Mouse (Mus musculus): ENCODE measurements around the gene Ets2. TPM values are rescaled to one million over a fixed set of nuclear protein-coding genes. Genes with fewer than 3 reads are reported as not detected.
"Not testable (repeated sequence)": the region's sequence is repeated elsewhere in the genome, so short reads cannot be mapped to it uniquely, and the experiment has no call there.

Ets2 gene
- polyA plus RNA-seq, 1 experiment, result 36.2 TPM

GRCm38 (mm10) chr16:95708211-95709004 lies 6.5 kb downstream of the Ets2 start:
- Histone ChIP-seq H3K4me1 (ENCODE audit: control insufficient read depth, insufficient read depth, low read length) (peaks cover 15% of the 10 kb centered on the region), H3K4me3 (ENCODE audit: insufficient read depth, low read length) (no peak overlapping the region), H3K27ac (ENCODE audit: insufficient read depth, low read length) (no peak overlapping the region)
- no peak for TF ChIP-seq POLR2A (IDR thresholded peaks at IDR 0.05; ENCODE audit: extremely low read depth, insufficient read depth, low read length)
- TF ChIP-seq CTCF (IDR thresholded peaks at IDR 0.05; ENCODE audit: extremely low read depth, insufficient read depth, low read length), result no peak

- Histone ChIP-seq H3K27ac (ENCODE audit: insufficient read depth, low read length) (no peak overlapping the region), H3K4me1 (ENCODE audit: control insufficient read depth, insufficient read depth, low read length) (peaks cover 12% of the 10 kb centered on the region), H3K4me3 (ENCODE audit: insufficient read depth, low read length) (no peak overlapping the region)
- TF ChIP-seq POLR2A (IDR thresholded peaks at IDR 0.05; ENCODE audit: extremely low read depth, insufficient read depth, low read length) (no peak), CTCF (IDR thresholded peaks at IDR 0.05; ENCODE audit: extremely low read depth, insufficient read depth, low read length) (no peak)
Observed at GRCm38 (mm10) chr16:95709175-95709574, 7.3 kb downstream of the Ets2 start.

GRCm38 (mm10) chr16:95710129-95710528 lies 8.3 kb downstream of the Ets2 start:
- Histone ChIP-seq H3K4me3 (ENCODE audit: insufficient read depth, low read length) (no peak overlapping the region), H3K27ac (ENCODE audit: insufficient read depth, low read length) (no peak overlapping the region), H3K4me1 (ENCODE audit: control insufficient read depth, insufficient read depth, low read length) (peaks cover 8% of the 10 kb centered on the region)
- TF ChIP-seq CTCF (IDR thresholded peaks at IDR 0.05; ENCODE audit: extremely low read depth, insufficient read depth, low read length), result no peak

- TF ChIP-seq POLR2A (IDR thresholded peaks at IDR 0.05; ENCODE audit: extremely low read depth, insufficient read depth, low read length) (no peak), CTCF (IDR thresholded peaks at IDR 0.05; ENCODE audit: extremely low read depth, insufficient read depth, low read length) (no peak)
- Histone ChIP-seq H3K4me1 (ENCODE audit: control insufficient read depth, insufficient read depth, low read length) (peaks cover 3% of the 10 kb centered on the region; the same call in 1 of the 2 replicates), H3K27ac (ENCODE audit: insufficient read depth, low read length) (no peak overlapping the region), H3K4me3 (ENCODE audit: insufficient read depth, low read length) (no peak overlapping the region)
Observed at GRCm38 (mm10) chr16:95712121-95712520, 10.2 kb downstream of the Ets2 start.

- not testable (repeated sequence) for H3K4me3 ChIP-seq (ENCODE audit: insufficient read depth, low read length); H3K27ac ChIP-seq (ENCODE audit: insufficient read depth, low read length); H3K4me1 ChIP-seq (ENCODE audit: control insufficient read depth, insufficient read depth, low read length)
Observed at GRCm38 (mm10) chr16:95713077-95713476, 11.2 kb downstream of the Ets2 start.

GRCm38 (mm10) chr16:95715026-95715425 lies 13.2 kb downstream of the Ets2 start:
- Histone ChIP-seq H3K27ac (ENCODE audit: insufficient read depth, low read length) (no peak overlapping the region), H3K4me3 (ENCODE audit: insufficient read depth, low read length) (no peak overlapping the region), H3K4me1 (ENCODE audit: control insufficient read depth, insufficient read depth, low read length) (no peaks in the 10 kb centered on the region)
- TF ChIP-seq POLR2A (IDR thresholded peaks at IDR 0.05; ENCODE audit: extremely low read depth, insufficient read depth, low read length) (no peak), CTCF (IDR thresholded peaks at IDR 0.05; ENCODE audit: extremely low read depth, insufficient read depth, low read length) (no peak)

GRCm38 (mm10) chr16:95716061-95716706 lies 14.3 kb downstream of the Ets2 start:
- TF ChIP-seq POLR2A (IDR thresholded peaks at IDR 0.05; ENCODE audit: extremely low read depth, insufficient read depth, low read length), result no peak
- H3K27ac ChIP-seq (ENCODE audit: insufficient read depth, low read length), result no peak overlapping the region

GRCm38 (mm10) chr16:95717631-95718030 lies 15.8 kb downstream of the Ets2 start:
- H3K4me1 ChIP-seq (ENCODE audit: control insufficient read depth, insufficient read depth, low read length), result no peaks in the 10 kb centered on the region; the same call in 1 of the 2 replicates
- no peak overlapping the region for H3K4me3 ChIP-seq (ENCODE audit: insufficient read depth, low read length)
- TF ChIP-seq POLR2A (IDR thresholded peaks at IDR 0.05; ENCODE audit: extremely low read depth, insufficient read depth, low read length) (no peak), CTCF (IDR thresholded peaks at IDR 0.05; ENCODE audit: extremely low read depth, insufficient read depth, low read length) (no peak)
- H3K27ac ChIP-seq (ENCODE audit: insufficient read depth, low read length), result no peak overlapping the region

More at GRCm38 (mm10) chr16:95716061-95716706, 14.3 kb downstream of the Ets2 start:
- H3K4me3 ChIP-seq (ENCODE audit: insufficient read depth, low read length), result no peak overlapping the region
- H3K4me1 ChIP-seq (ENCODE audit: control insufficient read depth, insufficient read depth, low read length), result no peaks in the 10 kb centered on the region; the same call in 1 of the 2 replicates

- Histone ChIP-seq H3K27ac (ENCODE audit: insufficient read depth, low read length) (no peak overlapping the region), H3K4me3 (ENCODE audit: insufficient read depth, low read length) (no peak overlapping the region), H3K4me1 (ENCODE audit: control insufficient read depth, insufficient read depth, low read length) (no peaks in the 10 kb centered on the region; the same call in 1 of the 2 replicates)
- TF ChIP-seq CTCF (IDR thresholded peaks at IDR 0.05; ENCODE audit: extremely low read depth, insufficient read depth, low read length), result no peak
- no peak for TF ChIP-seq POLR2A (IDR thresholded peaks at IDR 0.05; ENCODE audit: extremely low read depth, insufficient read depth, low read length)
Observed at GRCm38 (mm10) chr16:95718119-95718518, 16.2 kb downstream of the Ets2 start.

- Histone ChIP-seq H3K4me1 (ENCODE audit: control insufficient read depth, insufficient read depth, low read length) (no peaks in the 10 kb centered on the region; the same call in 1 of the 2 replicates), H3K27ac (ENCODE audit: insufficient read depth, low read length) (no peak overlapping the region), H3K4me3 (ENCODE audit: insufficient read depth, low read length) (no peak overlapping the region)
- TF ChIP-seq CTCF (IDR thresholded peaks at IDR 0.05; ENCODE audit: extremely low read depth, insufficient read depth, low read length) (no peak), POLR2A (IDR thresholded peaks at IDR 0.05; ENCODE audit: extremely low read depth, insufficient read depth, low read length) (no peak)
Observed at GRCm38 (mm10) chr16:95720532-95720931, 18.7 kb downstream of the Ets2 start.
